Mouse (Mus musculus): ENCODE measurements around the gene Mki67.
A peak's percentile ranks its signal among the peaks of the same experiment; 100 is the strongest.

Mki67 gene

GRCm38 (mm10) chr7:135715642-135716444 is at the start of gene Mki67:
Mki67 (minus strand) TSS chr7:135716361.
- DNase-seq: no peak

GRCm38 (mm10) chr7:135763311-135763710 is 47.1 kb upstream of the Mki67 start:
- no peak for DNase-seq

- no peak for DNase-seq
Measured at GRCm38 (mm10) chr7:135758754-135759510, 42.8 kb upstream of the Mki67 start.

GRCm38 (mm10) chr7:135758171-135758570 is 42.0 kb upstream of the Mki67 start:
- DNase-seq: no peak

- DNase-seq: no peak
Measured at GRCm38 (mm10) chr7:135756984-135757586, 40.9 kb upstream of the Mki67 start.

- DNase-seq: peak in 1 of 2 experiments; percentile 38
Measured at GRCm38 (mm10) chr7:135748986-135749385, 32.8 kb upstream of the Mki67 start.

GRCm38 (mm10) chr7:135747072-135747471 is 30.9 kb upstream of the Mki67 start:
- DNase-seq: no peak

- DNase-seq: no peak
Measured at GRCm38 (mm10) chr7:135746528-135746927, 30.4 kb upstream of the Mki67 start.

- no peak for DNase-seq
Measured at GRCm38 (mm10) chr7:135745091-135745490, 28.9 kb upstream of the Mki67 start.

- no peak for DNase-seq
Measured at GRCm38 (mm10) chr7:135740453-135740852, 24.3 kb upstream of the Mki67 start.

GRCm38 (mm10) chr7:135736581-135736886 is 20.4 kb upstream of the Mki67 start:
- DNase-seq: no peak

GRCm38 (mm10) chr7:135735691-135736580 is 19.8 kb upstream of the Mki67 start:
- DNase-seq: peak; percentile 84 to 86

GRCm38 (mm10) chr7:135734911-135735646 is 18.9 kb upstream of the Mki67 start:
- no peak for DNase-seq

GRCm38 (mm10) chr7:135734379-135734778 is 18.2 kb upstream of the Mki67 start:
- no peak for DNase-seq

- DNase-seq: no peak
Measured at GRCm38 (mm10) chr7:135728038-135728437, 11.9 kb upstream of the Mki67 start.

GRCm38 (mm10) chr7:135726707-135727106 is 10.5 kb upstream of the Mki67 start:
- DNase-seq: no peak

GRCm38 (mm10) chr7:135723672-135724341 is 7.6 kb upstream of the Mki67 start:
- DNase-seq: no peak

- DNase-seq: peak in 1 of 2 experiments; percentile 21
Measured at GRCm38 (mm10) chr7:135722011-135722838, 6.1 kb upstream of the Mki67 start.

- no peak for DNase-seq
Measured at GRCm38 (mm10) chr7:135721436-135721992, 5.4 kb upstream of the Mki67 start.

- DNase-seq: no peak
Measured at GRCm38 (mm10) chr7:135716968-135717557, 902 bp upstream of the Mki67 start.
